Mouse (Mus musculus) activated CD4-positive, CD25-positive, alpha-beta regulatory T cell, adult 4 months (primary cell): Measurements from ENCODE around the gene Pitpnm2. TPM values are rescaled to one million over a fixed set of nuclear protein-coding genes. Genes with fewer than 3 reads are reported as not detected.
A peak's percentile ranks its signal among the peaks of the same experiment; 100 is the strongest.

ENCODE experiments used
- ATAC-seq: one replicate; pipeline ENCODE4 v1.8.0; 2017
- polyA plus RNA-seq, 2 experiments: library from polyadenylated mRNA; unstranded; fragments of 100-300 nt; shearing (Covaris generic); gene quantifications; one replicate each; pipeline ENCODE4 v1.2.1; 2017

Pitpnm2 gene
- polyA plus RNA-seq, 2 experiments from 2014 or later, result 10.6 to 11.3 TPM

- ATAC-seq, result no peak
Observed at GRCm38 (mm10) chr5:124199168-124199567, 50.4 kb downstream of the Pitpnm2 start.

GRCm38 (mm10) chr5:124198473-124198872 is 51.1 kb downstream of the Pitpnm2 start:
- no peak for ATAC-seq

- ATAC-seq, result no peak
Observed at GRCm38 (mm10) chr5:124196082-124196481, 53.5 kb downstream of the Pitpnm2 start.

DNA sequence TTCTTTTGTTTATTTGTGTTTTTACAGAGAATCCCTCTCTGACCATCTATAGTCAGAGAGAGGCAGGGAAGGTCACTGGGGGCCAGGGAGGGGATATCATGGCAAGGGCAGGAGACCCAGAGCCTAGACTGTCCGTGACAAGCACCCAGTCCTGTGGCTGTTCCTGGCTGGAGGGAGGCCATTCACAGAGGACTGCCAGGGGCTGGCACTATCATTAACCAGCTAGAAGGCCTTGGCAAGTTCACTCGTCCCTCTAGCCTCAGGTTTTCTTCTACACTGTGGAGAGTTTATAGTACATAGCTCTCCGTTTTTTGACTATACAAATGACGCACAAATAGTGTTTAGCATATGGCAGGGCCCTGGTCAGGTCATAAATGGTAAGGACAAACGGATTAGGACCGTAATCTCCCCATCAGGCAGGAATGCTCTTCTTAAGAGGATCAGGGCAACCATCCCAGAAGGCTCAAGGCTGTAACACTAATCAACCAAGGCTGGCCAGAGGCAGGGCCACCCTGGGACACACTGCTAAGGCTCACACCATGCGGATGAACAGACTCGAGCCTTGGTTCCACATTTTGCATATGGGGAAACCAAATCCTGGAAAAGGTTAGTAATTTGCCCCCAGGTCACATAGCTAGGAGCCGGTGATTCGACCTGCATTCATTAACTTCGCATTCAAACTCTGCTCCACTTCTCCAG is 55.0 kb downstream of the Pitpnm2 start:
- no peak for ATAC-seq

- ATAC-seq, result no peak
Observed at GRCm38 (mm10) chr5:124193286-124194112, 56.1 kb downstream of the Pitpnm2 start.

GRCm38 (mm10) chr5:124192726-124193285 is 56.8 kb downstream of the Pitpnm2 start:
- ATAC-seq, result no peak

GRCm38 (mm10) chr5:124192251-124192710 is 57.3 kb downstream of the Pitpnm2 start:
- peak; percentile 31 for ATAC-seq

GRCm38 (mm10) chr5:124190146-124190870 is 59.3 kb downstream of the Pitpnm2 start:
- ATAC-seq, result no peak

GRCm38 (mm10) chr5:124189572-124189981 is 60.0 kb downstream of the Pitpnm2 start:
- ATAC-seq, result no peak

- peak; percentile 41 for ATAC-seq
Observed at GRCm38 (mm10) chr5:124187508-124188311, 61.9 kb downstream of the Pitpnm2 start.

DNA sequence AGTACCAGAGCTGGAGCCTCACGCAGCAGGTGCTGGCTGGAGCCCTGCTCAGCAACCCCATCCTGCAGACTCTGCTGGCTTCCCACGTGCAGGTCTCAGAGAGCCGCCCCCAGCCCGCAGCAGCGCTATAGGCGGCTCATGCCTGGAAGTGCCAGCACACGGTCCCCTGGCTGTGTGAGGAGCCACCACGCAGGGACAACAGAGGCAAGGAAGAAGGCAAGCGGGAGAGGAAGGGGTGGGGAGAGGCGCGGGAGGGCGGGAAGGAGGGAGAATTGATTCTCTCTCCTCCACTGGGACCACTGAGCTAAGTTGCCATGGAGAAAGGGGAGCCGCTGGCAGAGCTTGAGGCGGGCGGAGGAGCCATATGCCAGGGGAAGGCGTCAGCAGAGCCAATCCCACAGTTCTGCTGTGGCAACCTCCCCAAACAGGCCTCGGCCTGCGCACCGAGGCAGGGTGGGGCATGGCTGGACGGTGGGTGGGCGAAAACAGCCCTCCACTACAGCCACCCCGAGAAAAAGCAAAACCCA is 62.5 kb downstream of the Pitpnm2 start:
- peak; percentile 45 for ATAC-seq

DNA sequence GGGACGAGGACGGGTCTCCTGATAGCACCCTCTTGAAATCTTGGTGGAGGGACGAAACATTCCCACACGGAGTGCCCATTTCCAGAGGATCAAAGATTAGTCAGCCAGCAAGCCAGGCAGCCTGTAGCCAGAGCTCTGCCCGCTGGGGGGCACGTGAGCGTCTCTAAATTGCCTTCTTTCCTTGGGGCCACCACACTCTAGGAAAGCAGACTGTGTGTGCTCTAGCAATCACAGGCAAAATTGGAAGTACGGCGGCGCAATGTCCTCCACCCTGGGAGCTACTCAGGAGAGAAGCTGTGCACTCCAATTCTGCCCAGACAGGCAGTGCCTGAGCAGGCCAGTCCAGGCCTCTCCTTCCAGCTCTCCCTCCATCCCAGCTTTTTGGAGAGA is 63.1 kb downstream of the Pitpnm2 start:
- ATAC-seq, result no peak

DNA sequence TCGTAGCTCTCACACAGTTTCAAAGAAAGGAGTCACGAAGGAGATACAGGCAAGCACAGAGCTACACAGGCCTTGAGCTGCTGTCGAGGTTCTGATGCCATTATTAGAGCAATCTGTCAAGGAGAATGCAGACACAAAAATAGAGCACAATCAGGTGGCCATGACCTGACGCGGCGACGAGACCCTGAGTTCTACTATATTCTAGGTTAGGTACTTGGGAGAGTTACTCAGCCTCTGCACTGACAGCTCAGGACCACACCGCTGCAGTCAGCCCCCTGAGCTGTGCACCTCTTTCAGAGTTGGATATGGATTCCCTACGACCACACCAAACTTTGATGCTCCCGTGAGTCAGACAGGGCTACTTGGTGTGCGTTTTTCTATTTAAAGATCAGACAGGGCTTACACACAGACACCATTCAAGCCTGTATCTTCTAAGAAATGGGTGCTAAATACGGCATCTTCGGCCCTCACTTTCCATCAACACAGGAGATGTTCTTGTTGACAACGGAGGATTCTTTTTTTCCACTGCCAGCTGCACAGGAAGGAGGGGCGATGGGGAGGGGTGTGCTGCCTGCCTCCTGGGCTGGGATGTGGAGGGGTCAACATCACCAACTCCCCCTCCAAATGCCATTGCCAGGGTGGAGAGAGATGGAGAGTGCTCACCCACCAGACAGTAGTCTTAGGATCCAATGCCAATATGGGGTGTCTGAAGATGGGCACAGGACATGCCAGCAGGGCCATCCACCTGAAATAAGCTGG is 63.7 kb downstream of the Pitpnm2 start:
- peak; percentile 23 for ATAC-seq

DNA sequence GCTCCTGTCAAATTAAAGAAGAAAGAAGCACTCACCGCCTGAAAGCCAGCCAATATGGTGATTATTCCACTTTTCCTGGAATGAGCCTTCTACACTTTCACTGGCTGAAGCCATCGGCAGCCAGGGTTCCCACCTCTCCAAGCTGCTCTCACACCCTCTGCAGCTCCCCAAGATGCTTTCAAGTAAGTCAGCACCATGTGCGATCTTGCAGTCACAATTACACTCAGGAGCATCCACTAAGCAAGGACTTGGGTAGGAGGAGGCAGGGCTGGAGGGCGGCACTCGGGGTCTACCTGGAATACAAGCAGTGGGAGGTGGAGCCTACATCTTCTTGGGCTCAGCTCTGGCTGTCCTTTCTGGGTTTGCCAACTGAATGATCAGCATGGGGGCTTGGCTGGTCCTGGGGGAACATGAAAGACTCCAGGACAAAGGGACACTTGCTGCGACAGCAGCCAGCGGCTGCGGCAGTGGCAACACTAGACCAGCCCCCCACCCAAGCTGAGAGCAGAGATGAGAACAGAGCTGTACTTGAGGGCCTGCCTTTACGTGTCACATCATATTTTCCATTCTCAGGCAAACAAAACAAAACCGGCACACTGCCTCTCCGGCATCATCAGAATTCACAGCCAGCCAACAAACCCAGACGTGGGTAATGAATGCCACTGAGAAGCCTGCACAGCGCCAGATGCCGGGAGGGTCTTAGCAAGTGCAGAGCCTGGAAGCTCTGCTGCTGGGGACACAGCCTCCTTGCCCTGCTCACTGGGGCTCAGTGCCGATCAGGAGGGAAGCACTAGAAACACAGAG is 64.5 kb downstream of the Pitpnm2 start:
- peak; percentile 52 for ATAC-seq

- ATAC-seq, result no peak
Observed at GRCm38 (mm10) chr5:124184191-124184590, 65.4 kb downstream of the Pitpnm2 start.

GRCm38 (mm10) chr5:124182642-124183041 is 66.9 kb downstream of the Pitpnm2 start:
- no peak for ATAC-seq

DNA sequence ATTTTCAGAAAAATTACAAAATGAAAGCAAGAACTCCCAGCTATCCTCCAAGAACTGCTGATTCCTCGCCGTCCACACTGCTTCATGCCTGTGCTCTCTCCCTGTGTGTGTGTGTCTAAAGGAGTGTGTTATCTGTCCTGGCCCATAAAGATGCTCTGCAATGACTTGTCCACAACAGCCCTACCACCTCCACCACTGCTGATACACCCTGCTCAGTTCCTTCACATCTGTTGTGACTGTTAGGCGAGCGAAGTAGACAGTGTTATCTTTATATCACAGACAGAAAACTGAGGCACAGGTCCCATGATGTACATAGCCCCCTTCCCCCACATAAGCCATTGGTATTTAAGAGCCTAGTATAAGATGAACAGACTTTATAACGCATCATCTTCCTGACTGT is 67.5 kb downstream of the Pitpnm2 start:
- ATAC-seq, result no peak

DNA sequence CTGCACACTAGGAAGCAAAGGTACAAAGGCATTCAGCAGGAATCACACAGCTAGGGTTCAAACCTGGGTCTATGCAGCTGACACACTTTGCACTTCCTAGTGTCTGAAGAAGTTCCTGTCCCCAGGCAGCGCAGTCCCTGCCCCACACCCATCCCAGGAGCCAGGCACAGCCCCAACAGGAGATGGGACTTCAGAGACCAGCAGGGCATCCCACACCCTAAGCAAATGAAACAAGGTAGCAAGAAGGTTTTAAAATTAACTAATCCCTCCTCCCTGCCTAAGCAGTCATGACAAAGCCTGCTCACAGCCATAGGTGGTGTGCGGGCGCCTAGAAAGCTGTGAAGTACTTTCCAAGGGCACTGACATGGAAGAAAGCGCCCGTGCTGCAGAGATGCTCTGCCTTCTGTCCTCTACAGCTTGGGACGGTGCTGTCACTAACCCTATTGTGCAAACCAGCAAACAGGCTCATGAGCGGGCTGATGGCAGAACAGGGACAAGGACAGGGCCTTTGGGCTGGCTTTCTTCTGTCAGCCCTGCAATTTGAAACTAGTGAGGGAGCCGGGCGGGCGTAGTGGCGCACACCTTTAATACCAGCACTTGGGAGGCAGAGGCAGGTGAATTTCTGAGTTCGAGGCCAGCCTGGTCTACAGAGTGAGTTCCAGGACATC is 68.9 kb downstream of the Pitpnm2 start:
- ATAC-seq, result no peak

GRCm38 (mm10) chr5:124179411-124179810 is 70.1 kb downstream of the Pitpnm2 start:
- ATAC-seq, result no peak
